Mouse (Mus musculus) intestine, embryonic 14.5 days (tissue): ENCODE measurements around the gene Fxyd2. TPM values are rescaled to one million over a fixed set of nuclear protein-coding genes. Genes with fewer than 3 reads are reported as not detected.

ENCODE experiments used
- polyA plus RNA-seq: library from polyadenylated mRNA; unstranded; fragments of >200 nt; fragmentation: Nextera tagmentation; extraction: Ambion mirVana; gene quantifications from 2 replicates; pipeline ENCODE4 v1.2.1, GENCODE M21; 2014

The Fxyd2 gene
- polyA plus RNA-seq, 1 experiment from 2014 or later = 5.2 TPM

Other genes with a start within 250 kb of the Fxyd2 start
- 0.22 TPM in 1 of 2 replicates, not detected in the other for gene BC049352, start 217.7 kb upstream of the Fxyd2 start, polyA plus RNA-seq
- gene Tmprss4, start 195.6 kb upstream of the Fxyd2 start, polyA plus RNA-seq = 22.3 and 23.2 TPM in 2 replicates
- 1.3 and 1.5 TPM in 2 replicates for gene Il10ra, start 130.5 kb upstream of the Fxyd2 start, polyA plus RNA-seq
- 0.48 and 0.80 TPM in 2 replicates for gene Tmprss13, start 80.6 kb upstream of the Fxyd2 start, polyA plus RNA-seq
- 67.3 and 76.0 TPM in 2 replicates for gene Fxyd6, start 29.5 kb upstream of the Fxyd2 start, polyA plus RNA-seq
- gene Dscaml1, start 27.0 kb downstream of the Fxyd2 start, polyA plus RNA-seq = 0.26 and 0.41 TPM in 2 replicates